Comparison of ENCODE assay signal across 14 mouse cellular contexts in the genomic region with DNA sequence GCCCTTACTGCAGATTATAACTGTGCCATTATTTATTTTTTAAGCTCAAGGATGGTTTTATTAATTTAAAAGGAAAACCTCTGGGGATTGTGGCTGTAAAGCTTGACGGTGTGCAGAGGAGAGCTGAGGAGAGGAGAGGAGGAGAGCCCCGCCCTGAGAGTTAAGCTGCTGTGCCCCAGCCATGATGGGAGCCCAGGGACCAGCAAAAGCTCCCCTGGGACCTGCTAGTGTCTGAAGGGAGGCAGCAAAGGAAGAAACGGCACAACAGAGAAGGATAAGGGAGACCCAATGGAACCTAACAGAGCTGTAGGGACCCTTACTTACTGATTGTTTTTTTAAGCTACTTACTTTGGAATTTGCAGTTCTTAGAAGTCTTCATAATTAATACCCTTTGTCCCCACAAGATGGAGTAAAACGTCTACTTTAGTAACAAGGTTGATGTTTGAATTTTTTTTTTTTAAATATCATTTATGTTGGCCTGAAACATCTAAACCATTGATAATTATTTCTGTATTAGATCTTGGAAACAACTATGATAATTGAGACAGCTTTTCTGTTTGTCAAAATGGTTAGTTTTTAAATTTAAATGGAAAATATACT. TPM values are rescaled to one million over a fixed set of nuclear protein-coding genes. Genes with fewer than 3 reads are reported as not detected.
DNase-seq lines count a peak whose midpoint lies in the region; ATAC-seq and TF ChIP-seq lines count a peak whose summit lies in the region.
"Had no signal": no experiment of that assay in that cellular context is flagged by ENCODE, and none has a peak within 500 bp of the region (broad histone marks: within the 10 kb centered on the region; RNA-seq: fewer than 3 reads in every experiment).

No protein-coding gene starts in this region.

- no peaks in the 10 kb centered on the region for H3K9me3 ChIP-seq in embryonic facial prominence, embryonic 11.5 days (replicated peaks; ENCODE audit: control insufficient read depth, low read length)
- no peaks in the 10 kb centered on the region for H3K9me3 ChIP-seq in embryonic facial prominence, embryonic 10.5 days
- no peaks in the 10 kb centered on the region for H3K9me3 ChIP-seq in limb, embryonic 14.5 days (ENCODE audit: control insufficient read depth, low read length)
- no peaks in the 10 kb centered on the region for H3K9me3 ChIP-seq in limb, embryonic 10.5 days (replicated peaks)
- H3K9me3 ChIP-seq: heart, embryonic 15.5 days; intestine, embryonic 15.5 days had no signal

- POLR2A ChIA-PET in Patski (lab: Charles Lee) = no interaction called here

- no peak overlapping the region for H3K27ac ChIP-seq in embryonic facial prominence, embryonic 11.5 days (replicated peaks; ENCODE audit: low read depth, low read length)
- no peak overlapping the region for H3K27ac ChIP-seq in embryonic facial prominence, embryonic 10.5 days (replicated peaks)
- H3K27ac ChIP-seq in limb, embryonic 14.5 days (replicated peaks; ENCODE audit: low read depth, low read length) = no peak overlapping the region
- no peak overlapping the region for H3K27ac ChIP-seq in limb, embryonic 10.5 days
- H3K27ac ChIP-seq: heart, embryonic 15.5 days; intestine, embryonic 15.5 days had no signal

- no peak for TF ChIP-seq POLR2A in limb, embryonic 14.5 days (IDR thresholded peaks at IDR 0.05; ENCODE audit: borderline replicate concordance, extremely low read depth, insufficient read depth, insufficient read length)

- H3K9ac ChIP-seq in embryonic facial prominence, embryonic 11.5 days (replicated peaks; ENCODE audit: low read length) = no peak overlapping the region
- H3K9ac ChIP-seq in limb, embryonic 14.5 days (ENCODE audit: low read depth, low read length, severe bottlenecking) = no peak overlapping the region
- H3K9ac ChIP-seq: heart, embryonic 15.5 days; intestine, embryonic 15.5 days had no signal

- intact Hi-C loops in gastrocnemius, postnatal 14 days (cut with DNase I; ENCODE audit: low total_unique reads) = no loop called here

- in situ Hi-C loops in Patski (cut with MboI; ENCODE audit: low pct_unique_long_range_greater_than_20kb) = loop anchor here (5.0 kb wide), 1 partner anchor 338 kb away; no protein-coding TSS in a partner anchor

- H3K27me3 ChIP-seq in embryonic facial prominence, embryonic 11.5 days (ENCODE audit: control insufficient read depth, insufficient read depth, low read length) = no peaks in the 10 kb centered on the region
- no peaks in the 10 kb centered on the region for H3K27me3 ChIP-seq in embryonic facial prominence, embryonic 10.5 days (replicated peaks; ENCODE audit: low read depth, poor library complexity, severe bottlenecking)
- H3K27me3 ChIP-seq in limb, embryonic 14.5 days (ENCODE audit: control insufficient read depth, insufficient read depth, low read length) = no peaks in the 10 kb centered on the region
- no peaks in the 10 kb centered on the region for H3K27me3 ChIP-seq in limb, embryonic 10.5 days (ENCODE audit: low read depth, poor library complexity, severe bottlenecking)
- H3K27me3 ChIP-seq in Patski = no peaks in the 10 kb centered on the region
- H3K27me3 ChIP-seq: heart, embryonic 15.5 days; intestine, embryonic 15.5 days; megakaryocyte, embryonic 14.5 days had no signal

- DNase-seq in embryonic facial prominence, embryonic 11.5 days (ENCODE audit: low spot score) = peak; percentile 24
- no peak for DNase-seq in embryonic facial prominence, embryonic 10.5 days (ENCODE audit: low spot score)
- DNase-seq in limb, embryonic 14.5 days (ENCODE audit: low spot score) = peak; percentile 7
- DNase-seq in limb, embryonic 10.5 days (ENCODE audit: low spot score) = no peak
- no peak for DNase-seq in Patski (ENCODE audit: low read depth, low spot score)
- peak; percentile 29 for DNase-seq in retina, postnatal 1 day
- no peak for DNase-seq in Muller cell, postnatal 12 days (ENCODE audit: inconsistent ontology term)
- DNase-seq in gastrocnemius, postnatal 14 days = no peak
- DNase-seq: gastrocnemius, postnatal 25 days; lung, adult 2 months had no signal

- no peak overlapping the region for H3K4me3 ChIP-seq in embryonic facial prominence, embryonic 11.5 days (ENCODE audit: low read depth, low read length)
- H3K4me3 ChIP-seq in embryonic facial prominence, embryonic 10.5 days = no peak overlapping the region
- H3K4me3 ChIP-seq in limb, embryonic 14.5 days (replicated peaks; ENCODE audit: low read length) = no peak overlapping the region
- H3K4me3 ChIP-seq in limb, embryonic 10.5 days = no peak overlapping the region
- H3K4me3 ChIP-seq: heart, embryonic 15.5 days; intestine, embryonic 15.5 days; megakaryocyte, embryonic 14.5 days had no signal

- CTCF ChIA-PET in Patski (lab: Charles Lee) = interaction anchor here (1.3 kb wide), 1 partner anchor 337 kb away, joined by 3 read pairs; no protein-coding TSS in a partner anchor

- TF ChIP-seq CTCF in Patski (IDR thresholded peaks at IDR 0.05) = peak; percentile 19

- H3K4me2 ChIP-seq in embryonic facial prominence, embryonic 11.5 days (ENCODE audit: low read depth, low read length) = no peak overlapping the region
- H3K4me2 ChIP-seq in limb, embryonic 14.5 days (replicated peaks; ENCODE audit: low read depth, low read length, severe bottlenecking) = no peak overlapping the region
- H3K4me2 ChIP-seq: heart, embryonic 15.5 days; intestine, embryonic 15.5 days had no signal

- H3K4me1 ChIP-seq in embryonic facial prominence, embryonic 11.5 days (ENCODE audit: control insufficient read depth, insufficient read depth, low read length) = no peaks in the 10 kb centered on the region
- H3K4me1 ChIP-seq in embryonic facial prominence, embryonic 10.5 days = no peaks in the 10 kb centered on the region
- no peaks in the 10 kb centered on the region for H3K4me1 ChIP-seq in limb, embryonic 14.5 days (ENCODE audit: control insufficient read depth, insufficient read depth, low read length)
- H3K4me1 ChIP-seq in limb, embryonic 10.5 days = no peaks in the 10 kb centered on the region
- H3K4me1 ChIP-seq: heart, embryonic 15.5 days; intestine, embryonic 15.5 days had no signal

- WGBS in embryonic facial prominence, embryonic 11.5 days = 65% methylated on average over 4 of the region's 4 CpGs
- 69% methylated on average over 4 of the region's 4 CpGs for WGBS in embryonic facial prominence, embryonic 10.5 days
- WGBS in limb, embryonic 14.5 days = 61% methylated on average over 4 of the region's 4 CpGs
- 78% methylated on average over 4 of the region's 4 CpGs for WGBS in limb, embryonic 10.5 days

- H3K36me3 ChIP-seq in embryonic facial prominence, embryonic 11.5 days (replicated peaks; ENCODE audit: control insufficient read depth, insufficient read depth, low read depth, low read length) = no peaks in the 10 kb centered on the region; the same call in 1 of the 2 replicates
- H3K36me3 ChIP-seq in embryonic facial prominence, embryonic 10.5 days (replicated peaks) = peaks cover 80% of the 10 kb centered on the region
- H3K36me3 ChIP-seq in limb, embryonic 14.5 days (ENCODE audit: control insufficient read depth, insufficient read depth, low read length) = peaks cover 63% of the 10 kb centered on the region
- H3K36me3 ChIP-seq in limb, embryonic 10.5 days = peaks cover 68% of the 10 kb centered on the region

- ATAC-seq in embryonic facial prominence, embryonic 11.5 days (replicated peaks; ENCODE audit: insufficient number of reproducible peaks, low FRiP score, low TSS enrichment, low read depth) = no peak
- no peak for ATAC-seq in limb, embryonic 14.5 days (ENCODE audit: low FRiP score, low read depth)
- no peak for ATAC-seq in Patski
- ATAC-seq: activated CD4-positive, CD25-positive, alpha-beta regulatory T cell, adult 4 months; intestine, embryonic 15.5 days had no signal

RNA-seq across cellular contexts. Expression of a gene that starts 26.8 kb away (rescaled TPM):
- 86.9 and 87.1 TPM in 2 replicates for polyA plus RNA-seq in embryonic facial prominence, embryonic 11.5 days (2014; fragmentation: Nextera tagmentation; extraction: Ambion mirVana)
- 62.3 and 63.7 TPM in 2 replicates for polyA plus RNA-seq in embryonic facial prominence, embryonic 10.5 days (2016; fragmentation: Nextera tagmentation; extraction: Ambion mirVana)
- 42.2 and 50.9 TPM in 2 replicates for polyA plus RNA-seq in limb, embryonic 14.5 days (2012; rRNA removed)
- polyA plus RNA-seq in limb, embryonic 14.5 days (2014; fragmentation: Nextera tagmentation; extraction: Ambion mirVana) = 87.6 TPM in 2 replicates
- polyA plus RNA-seq in limb, embryonic 10.5 days (2016; fragmentation: Nextera tagmentation; extraction: Ambion mirVana) = 55.4 and 68.7 TPM in 2 replicates
- polyA plus RNA-seq in Patski (2021) = 62.1 TPM
- 10 to 100 TPM; 19.1 to 22.7 TPM for total RNA-seq in gastrocnemius, postnatal 14 days (2021)

RNA-seq across cellular contexts. Expression of a gene that starts 56.2 kb away (rescaled TPM):
- polyA plus RNA-seq in embryonic facial prominence, embryonic 11.5 days (2014; fragmentation: Nextera tagmentation; extraction: Ambion mirVana) = 38.4 and 48.6 TPM in 2 replicates
- 45.4 and 48.4 TPM in 2 replicates for polyA plus RNA-seq in embryonic facial prominence, embryonic 10.5 days (2016; fragmentation: Nextera tagmentation; extraction: Ambion mirVana)
- polyA plus RNA-seq in limb, embryonic 14.5 days (2012; rRNA removed) = 19.2 and 20.3 TPM in 2 replicates
- polyA plus RNA-seq in limb, embryonic 14.5 days (2014; fragmentation: Nextera tagmentation; extraction: Ambion mirVana) = 26.9 and 28.3 TPM in 2 replicates
- 40.2 and 45.0 TPM in 2 replicates for polyA plus RNA-seq in limb, embryonic 10.5 days (2016; fragmentation: Nextera tagmentation; extraction: Ambion mirVana)
- 11.5 TPM for polyA plus RNA-seq in Patski (2021)
- total RNA-seq in gastrocnemius, postnatal 14 days (2021) = 1 to 10 TPM; 2.7 to 3.6 TPM

Comparison
In these comparisons a context has a peak if more than half of its experiments do, and no peak if none do; other contexts are left out.
1. DNase-seq: peak in embryonic facial prominence, embryonic 11.5 days (single experiment), limb, embryonic 14.5 days (single experiment) and retina, postnatal 1 day (single experiment); none in embryonic facial prominence, embryonic 10.5 days (single experiment), limb, embryonic 10.5 days (single experiment), Patski (single experiment), Muller cell, postnatal 12 days (single experiment) and gastrocnemius, postnatal 14 days (single experiment).